Mouse (Mus musculus): ENCODE measurements around the gene Tsc22d1.
A peak's percentile ranks its signal among the peaks of the same experiment; 100 is the strongest.

Tsc22d1 gene

DNA sequence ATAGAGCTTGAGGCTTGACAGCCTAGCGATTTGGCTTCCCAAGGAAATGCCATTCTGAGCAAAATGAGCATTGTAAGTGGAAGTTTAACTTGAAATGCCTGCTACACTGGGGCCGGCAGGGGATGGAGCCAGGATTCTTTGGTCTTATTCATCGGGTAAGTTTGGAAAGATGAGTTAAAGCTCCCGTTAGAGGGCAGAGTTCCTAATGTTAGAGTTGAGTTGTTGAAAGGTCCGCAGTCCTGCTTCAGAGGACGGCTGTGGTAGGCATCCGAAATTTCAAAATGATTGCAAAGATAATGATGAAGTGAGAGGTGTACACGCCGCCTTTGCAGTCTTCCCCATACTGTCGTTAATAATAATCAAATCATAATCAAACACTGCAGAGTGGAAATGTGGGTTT, 27.4 kb downstream of the Tsc22d1 start:
- DNase-seq (ENCODE audit: low spot score in 2 of 2): no peak

DNA sequence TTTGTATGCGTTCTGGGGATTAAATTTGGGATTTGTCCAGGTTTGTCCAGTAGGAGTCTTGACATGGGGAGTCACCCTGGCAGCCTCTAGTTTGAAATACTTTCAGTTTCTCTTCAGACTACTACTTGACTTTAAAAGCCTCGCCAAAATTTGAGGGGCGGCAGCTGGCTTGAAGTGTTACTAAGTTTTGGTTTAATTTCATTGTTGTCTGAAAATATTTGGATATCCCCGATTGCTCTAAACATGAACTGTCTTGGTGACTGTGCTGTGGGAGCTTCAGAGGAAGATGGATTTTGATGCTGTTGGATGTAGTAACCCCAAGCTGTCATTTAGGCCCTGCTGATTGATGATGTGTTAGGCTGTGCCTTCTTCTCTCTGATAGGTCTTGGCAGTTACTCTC, 34.2 kb downstream of the Tsc22d1 start:
- no peak for DNase-seq (ENCODE audit: low spot score in 2 of 2)

DNA sequence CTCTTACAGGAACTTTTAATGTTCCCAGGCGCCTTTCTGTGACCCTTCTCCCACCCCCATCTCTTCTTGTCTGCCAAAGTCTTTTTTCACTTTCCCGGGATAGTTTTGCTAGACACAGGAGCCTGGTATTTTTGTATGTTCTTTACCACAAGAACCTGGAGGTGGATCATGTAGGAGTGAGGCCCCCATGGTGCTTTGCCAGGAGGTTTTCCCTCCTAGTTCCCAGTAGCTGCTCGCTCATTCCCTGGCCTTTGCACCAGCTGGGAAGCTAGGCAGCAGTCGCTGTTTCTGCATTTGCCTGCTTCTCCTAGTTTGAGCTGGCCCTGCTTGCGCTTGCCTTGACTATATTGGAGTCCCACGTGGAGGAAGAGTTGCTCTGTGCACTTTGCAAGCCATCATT, 36.2 kb downstream of the Tsc22d1 start:
- DNase-seq (ENCODE audit: low spot score in 2 of 2): no peak

DNA sequence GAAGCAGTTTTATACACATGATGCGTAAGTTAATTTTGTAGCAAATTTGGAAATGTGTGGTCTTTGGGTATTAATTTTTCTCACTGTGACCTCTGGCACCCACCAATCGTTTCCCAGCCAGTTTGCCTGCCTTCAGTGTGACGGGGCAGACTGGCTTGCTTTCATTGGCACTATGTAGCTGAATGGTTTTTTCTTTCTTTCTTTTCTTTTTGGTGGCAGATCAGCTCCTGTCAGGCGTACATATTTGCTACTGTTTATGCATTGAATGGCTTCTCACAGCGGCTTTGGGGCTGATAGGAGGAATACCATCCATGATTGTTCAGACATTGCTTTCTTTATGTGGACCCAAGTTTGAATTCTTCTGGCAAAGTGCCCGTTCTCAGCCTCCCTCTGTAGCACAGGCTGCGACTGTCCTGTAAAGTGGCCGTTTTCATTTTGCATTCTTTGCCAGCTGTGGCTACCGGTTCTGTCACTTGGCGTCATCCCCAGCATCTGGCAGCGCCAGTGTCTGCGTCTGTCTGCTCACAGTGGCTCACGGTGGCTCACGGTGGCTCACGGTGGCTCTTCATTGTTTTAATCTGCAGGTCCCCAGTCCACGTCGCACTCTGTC, 38.1 kb downstream of the Tsc22d1 start:
- no peak for DNase-seq (ENCODE audit: low spot score in 2 of 2)

DNA sequence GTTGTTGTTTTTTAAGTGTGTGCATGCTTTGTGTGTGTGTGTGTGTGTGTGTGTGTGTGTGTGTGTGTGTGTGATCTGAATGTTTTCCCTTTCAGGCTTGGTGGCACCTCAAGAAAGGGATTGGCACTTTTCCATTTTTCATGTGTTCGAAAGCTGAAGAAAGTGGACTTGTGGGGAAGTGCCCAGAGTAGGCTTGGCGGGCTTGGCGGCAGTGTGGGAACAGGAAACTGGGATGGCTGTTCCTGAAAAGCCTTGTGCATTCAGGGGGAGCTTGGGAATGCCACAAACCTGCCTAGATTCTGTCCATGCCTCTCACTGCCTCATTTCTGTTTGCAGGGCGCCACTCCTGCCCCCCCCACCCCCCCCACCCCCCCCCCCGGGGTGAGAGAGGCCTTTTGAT, 39.9 kb downstream of the Tsc22d1 start:
- no peak for DNase-seq (ENCODE audit: low spot score in 2 of 2)

DNA sequence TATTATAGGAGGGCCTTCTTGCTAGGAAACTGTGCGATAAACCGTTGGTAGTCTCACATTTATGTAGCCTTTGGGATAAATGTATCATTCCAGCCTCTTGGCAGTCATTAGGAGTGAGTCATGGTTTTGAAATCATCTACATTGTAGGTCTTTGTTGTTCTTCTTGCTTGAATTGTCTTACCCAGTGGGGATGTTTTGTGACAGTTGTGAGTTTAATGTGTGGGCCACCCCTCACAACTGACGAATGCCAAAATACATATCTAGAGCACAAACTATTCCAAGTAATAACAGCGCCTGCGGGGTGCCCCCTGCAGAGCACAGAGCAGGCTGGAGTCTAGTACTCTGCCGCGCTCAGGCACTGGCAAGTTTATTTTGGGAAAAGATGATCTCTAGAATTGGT, 40.4 kb downstream of the Tsc22d1 start:
- DNase-seq (ENCODE audit: low spot score in 2 of 2): no peak

DNA sequence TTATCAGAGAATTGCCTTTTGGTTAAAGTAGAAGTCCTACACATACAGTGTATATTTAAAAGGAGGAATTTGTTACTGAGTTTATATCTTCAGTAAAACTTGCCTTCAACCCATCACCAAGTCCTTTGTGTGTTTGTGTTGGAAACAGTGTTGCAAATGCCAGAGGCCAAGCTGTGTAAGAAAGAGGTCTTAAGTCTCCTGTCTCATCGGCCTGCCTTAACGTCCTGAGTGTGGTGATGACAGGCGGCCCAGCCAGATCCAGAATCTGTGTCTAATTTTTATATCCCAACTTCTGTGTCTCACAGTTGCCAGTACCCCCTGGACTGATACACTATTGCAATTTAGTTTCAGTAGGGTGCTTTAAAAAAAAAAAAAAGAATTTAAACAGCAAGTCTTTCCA, 42.9 kb downstream of the Tsc22d1 start:
- DNase-seq (ENCODE audit: low spot score in 2 of 2): no peak

DNA sequence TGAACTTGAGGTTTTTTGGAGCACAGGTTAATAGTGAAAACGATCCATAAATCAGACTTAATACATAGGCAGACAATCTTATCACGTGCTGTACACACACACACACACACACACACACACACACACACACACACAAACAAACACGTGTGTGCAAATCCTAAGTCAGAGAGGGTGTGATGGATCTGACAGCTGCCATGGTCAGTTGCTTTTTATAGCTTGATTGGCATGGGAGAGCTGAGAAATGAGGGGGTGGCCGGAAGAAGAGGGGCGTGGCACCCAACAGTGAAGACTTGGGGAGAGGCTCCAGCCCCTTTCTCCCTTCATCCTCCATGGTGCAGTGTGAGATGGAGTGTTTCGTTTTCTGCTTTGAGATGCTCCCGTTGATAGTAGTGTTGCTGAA, 45.4 kb downstream of the Tsc22d1 start:
- no peak for DNase-seq (ENCODE audit: low spot score in 2 of 2)

DNA sequence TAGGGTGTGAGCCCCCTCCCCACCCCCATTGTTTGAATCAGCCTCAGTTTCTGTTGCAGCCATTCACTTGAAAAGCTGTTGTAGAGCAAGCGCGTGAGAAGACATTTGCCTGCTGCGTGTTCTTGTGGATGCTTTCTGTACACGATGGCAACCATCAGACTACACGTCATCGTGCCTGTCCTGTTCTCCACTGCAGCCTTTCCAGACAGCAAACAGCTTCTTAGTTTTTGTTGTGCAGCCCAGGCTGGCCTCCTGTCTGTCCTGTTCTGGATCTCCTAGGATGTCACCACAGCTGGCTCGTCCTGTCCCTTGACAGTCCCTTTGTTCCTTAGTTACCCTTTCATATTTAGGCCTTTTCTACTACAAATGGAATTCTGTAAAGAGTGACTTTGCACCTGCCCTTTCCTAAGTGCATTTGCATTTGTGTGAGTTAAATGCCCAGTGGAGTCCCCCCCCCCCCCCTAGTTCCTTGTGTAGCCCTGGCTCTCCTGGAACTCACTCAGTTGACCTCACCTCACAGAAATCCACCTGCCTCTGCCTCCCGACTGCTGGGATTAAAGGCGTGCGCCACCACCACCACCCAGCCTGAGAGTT, 46.5 kb downstream of the Tsc22d1 start:
- DNase-seq (ENCODE audit: low spot score in 2 of 2): no peak

DNA sequence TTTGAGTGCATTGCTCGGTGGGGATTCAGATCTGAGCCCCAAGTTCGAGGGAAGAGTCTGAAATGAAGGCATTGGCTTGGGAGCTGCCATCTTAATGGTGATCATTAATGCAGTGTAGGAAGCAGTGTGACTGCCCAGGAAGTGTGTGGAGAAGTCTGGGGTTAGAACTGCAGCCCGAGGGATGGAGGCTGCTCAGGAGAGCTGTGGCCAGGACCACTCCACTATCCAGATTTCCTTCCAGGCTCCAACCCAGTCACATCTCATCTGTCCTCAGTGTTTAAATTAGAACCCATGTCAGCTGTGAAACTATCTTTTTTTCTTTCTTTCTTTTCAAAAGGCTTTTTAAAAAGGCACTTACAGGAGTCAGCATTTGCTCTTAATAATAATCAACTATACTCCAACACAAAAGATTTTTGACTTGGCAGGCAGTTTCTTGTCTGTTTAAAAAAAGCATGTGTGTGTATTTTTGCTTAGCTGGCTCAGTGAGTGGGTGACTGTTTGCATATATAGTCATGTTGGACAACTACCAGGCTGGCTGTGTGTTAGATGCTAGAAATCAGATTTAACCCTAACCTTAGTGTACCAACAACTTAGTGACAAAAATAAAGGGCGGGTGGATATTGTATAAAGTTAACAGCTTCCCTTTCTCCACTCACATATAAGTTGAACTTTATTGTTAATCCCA, 48.8 kb downstream of the Tsc22d1 start:
- no peak for DNase-seq (ENCODE audit: low spot score in 2 of 2)

DNA sequence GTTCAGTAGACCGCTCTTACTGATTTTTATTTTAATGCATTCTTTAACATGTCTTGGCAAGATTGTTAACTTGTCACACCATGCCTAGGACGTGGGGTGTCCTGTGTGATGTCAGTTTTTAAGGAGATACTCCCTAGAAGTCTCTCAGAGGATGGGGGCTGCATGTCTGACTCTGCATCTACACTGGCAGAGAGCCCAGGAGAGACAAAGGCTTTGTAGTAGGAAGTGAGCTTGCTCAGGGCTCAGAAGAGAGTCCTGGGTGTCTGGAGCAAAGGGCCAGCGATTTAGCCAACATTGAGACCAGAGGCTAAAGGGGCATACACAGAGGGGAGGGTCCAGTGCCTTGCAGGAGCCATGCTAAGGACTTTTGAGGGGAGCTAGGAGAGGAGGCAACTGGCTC, 50.2 kb downstream of the Tsc22d1 start:
- DNase-seq (ENCODE audit: low spot score in 2 of 2): no peak

DNA sequence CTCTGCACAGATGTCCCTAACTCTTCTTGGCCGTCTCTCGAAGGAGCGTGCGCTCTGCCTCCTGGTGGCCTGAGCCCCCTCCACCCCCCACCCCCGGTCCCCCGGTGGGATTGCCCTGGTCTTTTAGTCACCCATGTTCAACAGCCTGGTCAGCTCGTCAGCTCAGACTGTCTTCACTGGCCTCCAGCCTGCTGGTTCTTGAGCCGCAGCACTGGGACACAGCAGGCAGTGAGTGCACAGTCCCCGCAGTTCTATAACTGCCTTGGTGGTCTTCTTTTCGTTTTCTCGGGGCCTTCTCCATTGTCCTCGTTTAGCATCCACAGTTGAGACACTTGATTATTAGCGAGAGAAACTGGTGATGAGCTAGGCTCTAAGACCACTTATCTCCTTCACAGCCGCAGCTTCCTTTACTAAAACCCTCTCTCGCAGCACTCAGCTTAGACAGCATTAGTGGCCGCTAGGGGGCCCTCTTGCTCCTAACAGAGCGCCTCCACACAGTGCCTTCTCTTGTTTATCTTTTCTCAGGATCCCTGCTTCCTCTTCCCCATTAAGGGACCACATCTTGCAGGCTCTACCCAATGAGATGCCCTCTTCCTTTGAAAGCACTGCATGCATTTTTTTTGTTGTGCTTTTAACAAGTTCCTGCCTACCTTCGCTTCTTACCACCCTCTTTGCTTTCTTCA, 52.0 kb downstream of the Tsc22d1 start:
- DNase-seq (ENCODE audit: low spot score in 2 of 2): peak; percentile 43 to 71

DNA sequence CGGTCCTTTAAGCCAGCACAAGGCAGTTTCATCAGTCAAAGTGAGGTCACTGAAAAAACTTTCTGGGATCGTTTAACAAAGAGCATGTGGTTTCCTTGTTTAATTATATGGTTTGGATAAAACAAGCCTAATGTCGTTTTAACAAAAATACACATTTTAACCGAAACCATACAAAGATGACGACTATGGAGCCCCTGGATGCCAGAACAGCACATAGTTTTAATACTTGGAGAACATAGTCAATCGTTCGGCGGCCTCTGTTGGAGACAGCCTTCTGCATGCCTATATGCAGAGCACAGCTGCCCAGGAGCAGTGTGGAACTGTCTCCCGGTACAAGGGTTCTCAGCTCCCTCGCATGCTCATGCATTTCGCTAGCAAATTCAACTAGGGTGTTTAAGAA, 53.2 kb downstream of the Tsc22d1 start:
- DNase-seq (ENCODE audit: low spot score in 2 of 2): no peak

DNA sequence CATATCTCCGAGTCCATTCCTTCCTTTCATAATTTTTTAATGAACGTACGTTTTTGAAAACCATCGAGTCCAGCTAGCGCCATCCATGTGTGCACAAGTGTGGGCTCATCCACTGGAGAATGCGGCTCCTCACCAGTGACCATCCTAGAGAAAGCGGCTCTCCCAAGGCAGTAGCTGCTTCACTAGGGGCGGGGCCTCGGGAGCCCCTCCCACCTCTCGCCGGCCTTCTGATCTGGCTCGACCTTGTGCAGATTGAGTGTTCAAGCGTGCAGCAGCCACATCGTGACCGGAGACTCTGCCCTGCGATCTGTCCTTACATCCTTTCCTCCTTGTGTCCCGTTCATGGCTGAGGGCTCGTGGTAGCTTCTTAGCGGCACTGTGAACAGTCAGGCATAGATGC, 56.5 kb downstream of the Tsc22d1 start:
- no peak for DNase-seq (ENCODE audit: low spot score in 2 of 2)

DNA sequence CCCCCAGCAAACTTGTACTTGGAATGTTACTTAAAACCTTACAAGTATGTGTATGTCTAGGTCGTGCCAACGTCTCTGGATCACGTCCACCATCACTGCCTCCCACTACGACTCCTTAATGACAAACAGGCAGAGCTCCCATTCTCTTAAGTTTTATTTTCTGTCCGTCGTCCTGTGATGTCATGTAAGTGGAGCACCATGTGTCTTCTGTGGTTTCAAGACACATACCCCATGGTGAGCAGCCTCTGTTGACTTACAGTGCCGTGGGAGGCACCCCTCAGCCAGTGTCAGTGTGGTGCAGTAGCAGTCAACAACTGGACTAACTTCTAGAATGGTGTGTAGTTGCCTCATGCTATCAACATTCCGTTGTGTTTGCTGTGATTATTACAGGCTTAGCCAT, 57.7 kb downstream of the Tsc22d1 start:
- DNase-seq (ENCODE audit: low spot score in 2 of 2): no peak

DNA sequence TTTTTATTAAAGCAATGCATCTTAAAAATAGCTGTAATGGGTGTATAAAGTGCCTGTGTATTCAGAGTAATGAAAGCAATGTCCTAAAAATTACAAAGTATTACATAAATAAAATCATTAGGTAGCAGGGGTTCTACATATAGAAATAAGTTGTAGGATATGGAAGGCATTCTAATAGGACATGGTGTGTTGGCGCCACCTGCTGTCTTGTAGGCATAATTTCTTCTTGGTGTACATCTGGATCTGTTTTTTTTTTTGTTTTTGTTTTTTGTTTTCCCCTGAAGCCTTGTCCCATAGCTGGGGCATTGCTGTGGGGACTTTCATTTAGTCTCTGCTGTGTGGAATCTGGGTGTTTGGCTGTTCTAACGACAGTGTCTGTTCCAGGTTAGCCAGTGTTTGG, 58.6 kb downstream of the Tsc22d1 start:
- peak in 1 of 2 experiments; percentile 48 for DNase-seq (ENCODE audit: low spot score in 2 of 2)

DNA sequence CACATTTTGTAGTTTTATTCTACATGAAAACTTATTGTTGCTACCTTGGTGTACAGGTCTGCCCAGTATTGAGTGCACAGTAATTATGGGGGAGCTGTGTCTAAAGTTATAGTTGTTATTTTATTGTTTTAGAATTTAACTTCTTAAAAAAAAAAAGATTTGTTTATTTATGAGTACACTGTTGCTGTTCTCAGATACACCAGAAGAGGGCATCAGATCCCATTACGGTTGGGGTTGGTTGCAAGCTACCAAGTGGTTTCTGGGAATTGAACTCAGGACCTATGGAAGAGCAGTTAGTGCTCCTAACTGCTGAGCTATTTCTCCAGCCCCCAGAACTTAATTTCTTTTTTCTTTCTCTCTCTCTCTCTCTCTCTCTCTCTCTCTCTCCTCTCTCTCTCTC, 59.4 kb downstream of the Tsc22d1 start:
- no peak for DNase-seq (ENCODE audit: low spot score in 2 of 2)

DNA sequence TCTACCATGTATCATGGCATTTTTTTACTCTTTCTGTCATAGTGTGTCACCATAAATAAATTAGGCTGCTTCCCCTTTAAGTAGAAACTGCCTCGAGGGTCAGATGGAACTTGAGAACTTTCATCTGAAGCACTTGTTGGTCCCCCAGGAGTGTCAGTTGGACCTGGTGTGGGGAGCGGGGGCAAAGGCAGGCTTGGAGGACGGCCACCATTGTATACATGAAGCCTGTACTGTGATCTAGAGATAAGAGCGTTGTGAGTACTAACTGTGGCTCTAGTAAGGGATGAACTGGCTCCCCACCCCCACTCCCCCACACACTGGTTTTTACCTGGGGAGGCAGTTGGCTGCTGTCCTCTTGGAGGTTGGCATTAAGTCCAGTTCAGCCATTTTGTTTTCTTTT, 62.0 kb downstream of the Tsc22d1 start:
- DNase-seq (ENCODE audit: low spot score in 2 of 2): no peak

DNA sequence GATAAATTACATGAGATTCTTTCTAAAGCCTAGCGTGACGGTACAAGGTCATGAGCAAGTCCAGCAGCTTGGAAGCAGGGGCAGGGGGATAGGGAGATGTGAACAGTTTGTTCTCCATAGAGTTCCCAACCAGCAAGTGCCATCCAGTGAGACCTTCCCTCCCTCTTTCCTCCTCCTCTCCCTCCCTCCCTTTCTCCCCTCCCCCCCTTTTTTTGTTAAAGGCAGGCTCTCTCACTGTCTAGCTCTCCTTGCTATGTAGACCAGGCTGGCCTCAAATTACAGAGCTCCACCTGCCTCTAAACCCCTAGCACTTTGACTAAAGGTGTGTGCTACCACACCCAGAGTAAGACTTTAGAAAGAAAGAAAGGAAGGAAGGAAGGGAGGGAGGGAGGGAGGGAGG, 63.3 kb downstream of the Tsc22d1 start:
- no peak for DNase-seq (ENCODE audit: low spot score in 2 of 2)

DNA sequence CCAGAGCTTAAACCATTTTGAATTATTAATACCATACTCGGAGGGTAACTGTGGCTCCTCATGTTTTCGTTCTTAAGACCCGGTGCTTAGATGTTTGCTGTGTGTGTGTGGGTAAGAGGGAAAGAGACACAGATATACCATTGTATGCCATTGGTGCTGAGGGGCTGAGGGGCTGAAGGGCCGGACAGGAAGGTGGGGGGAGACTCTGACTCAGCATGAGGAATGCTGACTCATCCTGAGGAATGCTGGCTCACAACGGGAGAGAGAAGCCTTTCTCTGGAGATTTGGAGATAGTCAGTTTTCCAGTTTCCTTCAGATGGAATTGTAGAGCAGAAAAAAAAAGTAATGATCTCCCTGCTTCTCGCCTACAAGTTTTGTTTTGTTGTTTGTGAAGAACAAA, 63.9 kb downstream of the Tsc22d1 start:
- DNase-seq (ENCODE audit: low spot score in 2 of 2): no peak

DNA sequence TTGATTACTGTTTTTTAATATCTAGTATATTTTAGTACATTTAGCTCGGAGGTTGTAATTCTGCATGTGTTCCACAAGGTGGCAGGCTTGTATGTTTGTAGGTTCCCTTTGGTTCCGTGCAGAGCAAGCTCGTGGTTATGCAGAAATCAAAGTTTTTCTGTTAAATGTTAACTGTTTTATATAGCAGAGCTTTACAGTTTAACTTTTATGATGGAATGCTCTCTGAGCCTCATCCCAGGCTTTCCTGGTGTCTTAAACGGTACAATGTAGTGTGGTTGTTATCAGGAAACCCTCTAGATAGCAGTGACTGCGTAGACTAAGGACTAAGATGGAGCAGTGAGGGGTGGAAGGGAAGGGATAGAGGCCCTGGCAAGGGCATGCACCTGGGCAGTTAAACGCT, 65.1 kb downstream of the Tsc22d1 start:
- DNase-seq (ENCODE audit: low spot score in 2 of 2): no peak

DNA sequence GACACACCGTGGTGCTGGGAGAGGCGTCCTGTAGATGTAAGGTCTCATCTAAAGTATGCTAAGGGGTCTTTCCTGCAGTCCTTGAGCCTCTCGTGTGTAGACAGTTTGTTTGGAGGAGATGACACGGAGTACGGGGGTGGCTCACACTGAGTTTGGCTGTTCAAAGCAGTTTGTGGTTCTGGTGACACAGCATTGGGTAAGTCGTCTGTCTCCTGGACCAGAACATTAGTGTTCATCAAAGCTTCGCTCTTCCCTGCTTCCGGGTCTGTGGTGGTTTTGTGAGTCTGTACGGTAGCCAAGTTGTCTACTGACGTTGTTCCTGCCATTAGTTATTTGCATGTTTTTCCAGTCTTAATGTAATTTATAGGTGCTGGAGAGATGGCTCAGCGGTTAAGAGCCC, 65.7 kb downstream of the Tsc22d1 start:
- no peak for DNase-seq (ENCODE audit: low spot score in 2 of 2)

DNA sequence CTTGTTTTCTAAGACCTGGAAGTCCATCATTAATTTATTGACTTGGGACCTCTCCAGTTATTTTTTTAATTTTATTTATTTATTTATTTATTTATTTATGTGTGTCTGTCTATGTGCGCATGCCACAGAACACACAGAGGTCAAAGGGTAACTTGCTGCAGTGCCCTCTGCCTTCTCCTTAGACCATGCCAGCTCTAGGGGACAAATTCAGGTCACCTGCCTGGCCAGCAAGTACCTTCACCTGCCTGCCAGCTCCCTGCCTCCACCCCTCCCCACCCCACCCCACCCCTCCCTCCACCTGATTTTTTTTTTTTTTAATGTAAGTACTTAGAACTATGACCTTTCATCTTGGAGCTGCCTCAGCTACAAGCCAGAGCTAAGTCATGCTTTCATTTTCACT, 68.9 kb downstream of the Tsc22d1 start:
- DNase-seq (ENCODE audit: low spot score in 2 of 2): no peak
